Mouse (Mus musculus) embryonic facial prominence, embryonic 10.5 days (tissue): Measurements from ENCODE around the gene Ampd2. TPM values are rescaled to one million over a fixed set of nuclear protein-coding genes. Genes with fewer than 3 reads are reported as not detected.
A peak's percentile ranks its signal among the peaks of the same experiment; 100 is the strongest.

ENCODE experiments used
- DNase-seq: peaks from one replicate; pipeline ENCODE4 v3.0.0-alpha.2; 2017; ENCODE audit warnings: low spot score
- H3K27ac ChIP-seq: fragments of 300-500 bp; sonication (generic); replicated peaks from 2 replicates; pipeline ENCODE4 v1.5.1; 2016; ENCODE audit warnings: mild to moderate bottlenecking
- H3K27me3 ChIP-seq: fragments of 300-500 bp; sonication (generic); replicated peaks from 2 replicates; pipeline ENCODE4 v1.6.1; 2016; ENCODE audit warnings: low read depth, mild to moderate bottlenecking; ENCODE audit not compliant: poor library complexity, severe bottlenecking
- H3K36me3 ChIP-seq: fragments of 300-500 bp; sonication (generic); replicated peaks from 2 replicates; pipeline ENCODE4 v1.6.1; 2016; ENCODE audit warnings: mild to moderate bottlenecking, moderate library complexity
- H3K4me1 ChIP-seq: fragments of 300-500 bp; sonication (generic); 2 replicates; pipeline ENCODE4 v1.6.1; 2016
- H3K4me3 ChIP-seq: fragments of 300-500 bp; sonication (generic); 2 replicates; pipeline ENCODE4 v1.5.1; 2016; ENCODE audit warnings: mild to moderate bottlenecking, moderate library complexity
- H3K9me3 ChIP-seq: fragments of 300-500 bp; sonication (generic); 2 replicates; pipeline ENCODE4 v1.6.1; 2016; ENCODE audit warnings: mild to moderate bottlenecking
- WGBS: fragments of 180-500 bp; shearing (Covaris S2); methylation state at CpG from one replicate; pipeline ENCODE4 v1.1.7; 2016; 5-methylcytosine and 5-hydroxymethylcytosine counted together
- polyA plus RNA-seq: library from polyadenylated mRNA; unstranded; fragments of >200 nt; fragmentation: Nextera tagmentation; extraction: Ambion mirVana; gene quantifications from 2 replicates; pipeline ENCODE4 v1.2.1, GENCODE M21; 2016

Gene Ampd2
- 69.4 and 70.6 TPM in 2 replicates for polyA plus RNA-seq

GRCm38 (mm10) chr3:108086470-108086979 is at the start of gene Ampd2:
Ampd2 (minus strand) TSS chr3:108086651.
- H3K36me3 ChIP-seq = no peaks in the 10 kb centered on the region
- WGBS = under 1% methylated on average over 29 of the region's 29 CpGs
- H3K27me3 ChIP-seq = no peaks in the 10 kb centered on the region
- peak; percentile 91 for DNase-seq
- peak within 1 kb of the TSS; percentile 95 for H3K27ac ChIP-seq
- H3K9me3 ChIP-seq = no peaks in the 10 kb centered on the region
- H3K4me3 ChIP-seq = peak within 1 kb of the TSS; percentile 90
- H3K4me1 ChIP-seq = peaks cover 75% of the 10 kb centered on the region

- H3K27ac ChIP-seq = no peak overlapping the region
- DNase-seq = no peak
- 89% methylated on average over 11 of the region's 11 CpGs for WGBS
- H3K36me3 ChIP-seq = peaks cover 18% of the 10 kb centered on the region
- H3K4me3 ChIP-seq = no peak overlapping the region
- H3K9me3 ChIP-seq = no peaks in the 10 kb centered on the region
- no peaks in the 10 kb centered on the region for H3K27me3 ChIP-seq
- peaks cover 5% of the 10 kb centered on the region; the same call in 1 of the 2 replicates for H3K4me1 ChIP-seq
Observed at GRCm38 (mm10) chr3:108134701-108135100, 48.2 kb upstream of the Ampd2 start.

GRCm38 (mm10) chr3:108132484-108132883 is 46.0 kb upstream of the Ampd2 start:
- no peaks in the 10 kb centered on the region for H3K27me3 ChIP-seq
- no peaks in the 10 kb centered on the region for H3K9me3 ChIP-seq
- H3K4me1 ChIP-seq = peaks cover 22% of the 10 kb centered on the region
- WGBS = 90% methylated on average over 1 of the region's 1 CpGs
- no peak for DNase-seq
- no peak overlapping the region for H3K4me3 ChIP-seq
- H3K36me3 ChIP-seq = peaks cover 9% of the 10 kb centered on the region
- H3K27ac ChIP-seq = no peak overlapping the region

- Histone ChIP-seq H3K9me3 (no peaks in the 10 kb centered on the region), H3K27me3 (no peaks in the 10 kb centered on the region), H3K27ac (no peak overlapping the region), H3K4me1 (peaks cover 22% of the 10 kb centered on the region), H3K36me3 (peaks cover 2% of the 10 kb centered on the region), H3K4me3 (no peak overlapping the region)
- DNase-seq = no peak
- 82% methylated on average over 1 of the region's 1 CpGs for WGBS
Observed at GRCm38 (mm10) chr3:108131821-108132220, 45.4 kb upstream of the Ampd2 start.

GRCm38 (mm10) chr3:108131216-108131615 is 44.8 kb upstream of the Ampd2 start:
- no peak overlapping the region for H3K4me3 ChIP-seq
- no peaks in the 10 kb centered on the region for H3K9me3 ChIP-seq
- H3K36me3 ChIP-seq = no peaks in the 10 kb centered on the region
- no peak for DNase-seq
- H3K27me3 ChIP-seq = no peaks in the 10 kb centered on the region
- no peak overlapping the region for H3K27ac ChIP-seq
- WGBS = 93% methylated on average over 5 of the region's 5 CpGs
- peaks cover 22% of the 10 kb centered on the region for H3K4me1 ChIP-seq

GRCm38 (mm10) chr3:108129804-108130203 is 43.4 kb upstream of the Ampd2 start:
- Histone ChIP-seq H3K27me3 (no peaks in the 10 kb centered on the region), H3K4me1 (peaks cover 22% of the 10 kb centered on the region), H3K36me3 (no peaks in the 10 kb centered on the region), H3K4me3 (no peak overlapping the region), H3K27ac (no peak overlapping the region), H3K9me3 (no peaks in the 10 kb centered on the region)
- WGBS = 94% methylated on average over 4 of the region's 4 CpGs
- DNase-seq = no peak

GRCm38 (mm10) chr3:108129367-108129766 is 42.9 kb upstream of the Ampd2 start:
- Histone ChIP-seq H3K27ac (no peak overlapping the region), H3K4me1 (peaks cover 22% of the 10 kb centered on the region), H3K9me3 (no peaks in the 10 kb centered on the region), H3K4me3 (no peak overlapping the region), H3K27me3 (no peaks in the 10 kb centered on the region), H3K36me3 (no peaks in the 10 kb centered on the region)
- WGBS = 94% methylated on average over 4 of the region's 4 CpGs
- no peak for DNase-seq

GRCm38 (mm10) chr3:108128520-108128919 is 42.1 kb upstream of the Ampd2 start:
- H3K27ac ChIP-seq = no peak overlapping the region
- 79% methylated on average over 5 of the region's 5 CpGs for WGBS
- no peaks in the 10 kb centered on the region for H3K27me3 ChIP-seq
- no peaks in the 10 kb centered on the region for H3K9me3 ChIP-seq
- peaks cover 1% of the 10 kb centered on the region for H3K36me3 ChIP-seq
- H3K4me3 ChIP-seq = no peak overlapping the region
- DNase-seq = no peak
- H3K4me1 ChIP-seq = peaks cover 22% of the 10 kb centered on the region

- no peaks in the 10 kb centered on the region for H3K27me3 ChIP-seq
- H3K4me1 ChIP-seq = peaks cover 17% of the 10 kb centered on the region
- H3K27ac ChIP-seq = no peak overlapping the region
- peaks cover 22% of the 10 kb centered on the region for H3K36me3 ChIP-seq
- no peak overlapping the region for H3K4me3 ChIP-seq
- no peaks in the 10 kb centered on the region for H3K9me3 ChIP-seq
- 90% methylated on average over 3 of the region's 3 CpGs for WGBS
- no peak for DNase-seq
Observed at GRCm38 (mm10) chr3:108126327-108126726, 39.9 kb upstream of the Ampd2 start.

- no peak overlapping the region for H3K4me3 ChIP-seq
- H3K36me3 ChIP-seq = peaks cover 44% of the 10 kb centered on the region
- WGBS = 47% methylated on average over 1 of the region's 1 CpGs
- no peak for DNase-seq
- H3K9me3 ChIP-seq = no peaks in the 10 kb centered on the region
- H3K27ac ChIP-seq = no peak overlapping the region
- H3K4me1 ChIP-seq = peaks cover 12% of the 10 kb centered on the region
- H3K27me3 ChIP-seq = no peaks in the 10 kb centered on the region
Observed at GRCm38 (mm10) chr3:108124131-108124530, 37.7 kb upstream of the Ampd2 start.

GRCm38 (mm10) chr3:108123242-108123641 is 36.8 kb upstream of the Ampd2 start:
- no peak for DNase-seq
- peaks cover 3% of the 10 kb centered on the region for H3K4me1 ChIP-seq
- H3K4me3 ChIP-seq = no peak overlapping the region
- no peak overlapping the region for H3K27ac ChIP-seq
- H3K27me3 ChIP-seq = no peaks in the 10 kb centered on the region
- 95% methylated on average over 5 of the region's 5 CpGs for WGBS
- no peaks in the 10 kb centered on the region for H3K9me3 ChIP-seq
- peaks cover 53% of the 10 kb centered on the region for H3K36me3 ChIP-seq

- H3K36me3 ChIP-seq = peaks cover 73% of the 10 kb centered on the region
- no peak overlapping the region for H3K27ac ChIP-seq
- DNase-seq = no peak
- no peaks in the 10 kb centered on the region for H3K9me3 ChIP-seq
- H3K4me3 ChIP-seq = no peak overlapping the region
- 89% methylated on average over 3 of the region's 3 CpGs for WGBS
- no peaks in the 10 kb centered on the region for H3K4me1 ChIP-seq
- H3K27me3 ChIP-seq = no peaks in the 10 kb centered on the region
Observed at GRCm38 (mm10) chr3:108121101-108121500, 34.6 kb upstream of the Ampd2 start.

GRCm38 (mm10) chr3:108117465-108117864 is 31.0 kb upstream of the Ampd2 start:
- Histone ChIP-seq H3K4me1 (no peaks in the 10 kb centered on the region), H3K9me3 (no peaks in the 10 kb centered on the region), H3K36me3 (peaks cover 96% of the 10 kb centered on the region), H3K4me3 (no peak overlapping the region), H3K27ac (no peak overlapping the region), H3K27me3 (no peaks in the 10 kb centered on the region)
- WGBS = 92% methylated on average over 6 of the region's 6 CpGs
- no peak for DNase-seq
